In the genomic region with DNA sequence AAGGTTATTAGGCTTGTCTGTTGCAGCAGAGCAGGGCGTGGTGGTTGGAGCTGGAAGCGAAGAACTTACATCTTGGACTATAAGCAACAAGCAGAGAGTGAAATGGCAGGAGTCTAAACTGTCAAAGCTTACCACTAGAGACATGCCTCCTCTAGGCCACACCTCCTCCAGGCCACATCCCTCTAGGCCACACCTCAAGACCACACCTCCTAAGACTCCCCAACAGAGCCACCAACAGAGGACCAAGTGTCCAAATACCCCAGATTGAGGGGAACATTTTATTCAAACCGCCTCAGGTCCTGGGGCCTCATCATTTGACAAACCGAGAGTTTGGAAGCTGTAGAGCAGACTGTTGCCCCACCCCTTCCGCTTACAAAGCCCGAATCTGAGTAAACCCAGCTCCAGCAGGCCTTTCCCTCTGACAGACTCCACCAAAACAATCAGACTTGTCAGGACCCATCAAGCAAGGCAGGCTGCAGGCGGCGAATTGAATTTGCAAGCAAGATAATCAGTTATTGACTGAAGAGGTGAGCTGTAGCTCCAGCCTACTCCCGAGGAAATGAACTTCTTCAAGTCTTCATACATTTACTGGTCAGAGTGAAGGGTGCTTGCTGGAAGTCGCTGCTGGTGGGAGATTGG, we compare ENCODE assay signal across 9 mouse cellular contexts.
"Had no signal": no experiment of that assay in that cellular context is flagged by ENCODE, and none has a peak within 500 bp of the region (broad histone marks: within the 10 kb centered on the region; RNA-seq: fewer than 3 reads in every experiment).

No protein-coding gene starts in this region.

- H3K9me3 ChIP-seq: intestine, embryonic 15.5 days; limb, embryonic 10.5 days; liver, embryonic 15.5 days had no signal

- H3K4me1 ChIP-seq: intestine, embryonic 15.5 days; liver, embryonic 15.5 days had no signal

- H3K9ac ChIP-seq: intestine, embryonic 15.5 days; liver, embryonic 15.5 days had no signal

- H3K4me3 ChIP-seq: intestine, embryonic 15.5 days; left cerebral cortex, adult 2 months; limb, embryonic 10.5 days; liver, embryonic 15.5 days had no signal

- H3K27ac ChIP-seq: intestine, embryonic 15.5 days; left cerebral cortex, adult 2 months; limb, embryonic 10.5 days; liver, embryonic 15.5 days had no signal

- DNase-seq: kidney, adult 18-20 months; lung, adult 2 months; thymus, postnatal 4 days had no signal

- H3K27me3 ChIP-seq: intestine, embryonic 15.5 days; liver, embryonic 15.5 days had no signal

- H3K36me3 ChIP-seq: intestine, embryonic 15.5 days; limb, embryonic 10.5 days; liver, embryonic 15.5 days had no signal

- ATAC-seq: intestine, embryonic 15.5 days; lung, postnatal 0 days had no signal

- H3K4me2 ChIP-seq: intestine, embryonic 15.5 days; liver, embryonic 11.5 days; liver, embryonic 15.5 days had no signal
